Mouse (Mus musculus): ENCODE data around the gene Wdr86.

- TF ChIP-seq CTCF (IDR thresholded peaks at IDR 0.05; ENCODE audit: extremely low read depth, insufficient read depth, insufficient read length, insufficient replicate concordance) (no peak), POLR2A (IDR thresholded peaks at IDR 0.05; ENCODE audit: low read depth, low read length) (no peak)
Measured at GRCm38 (mm10) chr5:24737595-24737994, 7.1 kb upstream of the Wdr86 start.

Measured in spleen, adult 2 months (tissue).